Mouse (Mus musculus) layer of hippocampus, adult 2 months (tissue): ENCODE measurements around the gene Ehd4. TPM values are rescaled to one million over a fixed set of nuclear protein-coding genes. Genes with fewer than 3 reads are reported as not detected.
A peak's percentile ranks its signal among the peaks of the same experiment; 100 is the strongest.

Experiments
- DNase-seq, 2 experiments: peaks; one replicate each; pipeline ENCODE4 v3.0.0; 2022; ENCODE audit warnings: low spot score in 2 of 2
- H3K27ac ChIP-seq: fragments of 200-600 bp; 2 replicates; pipeline ENCODE4 v1.8.1; 2022
- H3K4me3 ChIP-seq: fragments of 200-600 bp; 2 replicates; pipeline ENCODE4 v1.8.1; 2022; ENCODE audit warnings: mild to moderate bottlenecking
- CTCF ChIP-seq: fragments of 200-600 bp; conservative IDR thresholded peaks from 2 replicates; pipeline ENCODE4 v1.8.1; 2022; ENCODE audit warnings: antibody characterized with exemption, mild to moderate bottlenecking, moderate library complexity
- total RNA-seq, 2 experiments: library from RNA; stranded (reverse); gene quantifications; 2 replicates each; pipeline ENCODE4 v1.2.3; 2021

The Ehd4 gene
- total RNA-seq, 2 experiments from 2014 or later: 5.4 to 7.6 TPM

DNA sequence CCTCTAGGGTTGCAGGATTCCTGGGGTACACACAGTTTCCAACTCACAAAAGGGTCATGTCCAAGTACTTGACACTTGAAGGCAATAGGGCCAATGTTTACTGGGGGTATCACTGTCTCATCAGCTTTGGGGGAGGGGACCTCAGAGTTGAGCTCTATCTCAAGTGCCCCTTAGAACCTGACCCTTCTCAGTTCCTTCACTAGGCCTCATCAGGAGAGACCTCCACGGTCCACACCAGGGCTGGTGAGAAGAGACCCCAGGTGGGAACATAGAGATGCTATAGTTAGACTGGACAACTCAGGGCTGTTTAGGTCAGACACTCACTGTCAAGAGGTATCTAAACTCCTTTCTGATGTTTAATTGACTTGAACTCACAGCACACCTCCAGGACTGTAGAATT is 15.3 kb downstream of the Ehd4 start:
- no peak overlapping the region for H3K4me3 ChIP-seq
- no peak for TF ChIP-seq CTCF
- DNase-seq: no peak
- no peak overlapping the region for H3K27ac ChIP-seq

DNA sequence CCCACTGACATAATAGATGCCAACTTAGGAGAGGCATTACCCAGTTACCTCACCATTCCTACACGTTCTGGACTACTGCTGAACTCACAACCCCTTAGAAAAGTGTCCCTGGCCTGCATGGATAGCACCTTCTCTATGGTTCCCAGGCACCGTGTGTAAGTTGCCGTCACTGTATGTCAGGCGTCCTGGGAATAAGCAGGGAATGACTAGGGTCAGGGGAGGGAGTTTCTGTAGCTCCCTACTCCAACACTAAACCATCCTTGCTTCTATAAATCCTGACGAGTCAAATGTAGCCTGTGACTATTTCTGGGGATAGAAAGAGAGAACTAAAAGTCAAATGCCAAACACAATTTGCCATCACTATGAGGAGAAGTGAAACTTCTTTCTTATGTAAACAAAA is 17.1 kb downstream of the Ehd4 start:
- Histone ChIP-seq H3K4me3 (no peak overlapping the region), H3K27ac (no peak overlapping the region)
- no peak for TF ChIP-seq CTCF
- no peak for DNase-seq

DNA sequence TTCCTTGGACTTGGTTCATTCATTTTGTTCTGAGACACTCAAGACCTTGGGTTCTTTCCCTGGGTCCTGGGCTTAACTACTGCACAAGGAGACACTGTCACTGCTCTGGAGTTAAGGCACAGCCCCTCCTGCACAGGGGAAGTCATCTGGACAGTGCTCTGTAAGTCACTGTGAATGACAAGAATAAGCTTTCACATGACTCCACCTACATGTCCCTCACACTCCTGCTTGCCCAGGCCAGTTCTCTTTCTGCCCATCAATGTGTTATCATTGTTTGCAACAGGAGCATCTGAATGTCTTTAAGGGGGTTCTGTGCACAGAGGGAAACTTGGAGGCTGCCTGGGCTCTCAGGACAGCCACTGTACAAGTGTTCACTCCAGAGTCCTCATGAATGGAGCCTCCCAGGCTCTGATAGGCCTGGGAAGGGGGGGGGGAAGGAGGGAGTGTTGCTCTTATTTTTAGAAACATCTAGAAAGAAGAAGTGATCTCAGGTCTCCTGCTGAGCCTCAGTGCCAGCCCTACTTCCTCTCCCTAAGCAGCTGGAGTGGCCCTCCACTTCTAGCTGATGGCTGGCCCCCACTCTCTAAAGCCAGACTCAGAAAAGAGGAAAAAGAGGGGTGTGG is 19.8 kb downstream of the Ehd4 start:
- no peak for DNase-seq
- no peak overlapping the region for H3K27ac ChIP-seq
- TF ChIP-seq CTCF: no peak
- no peak overlapping the region for H3K4me3 ChIP-seq

DNA sequence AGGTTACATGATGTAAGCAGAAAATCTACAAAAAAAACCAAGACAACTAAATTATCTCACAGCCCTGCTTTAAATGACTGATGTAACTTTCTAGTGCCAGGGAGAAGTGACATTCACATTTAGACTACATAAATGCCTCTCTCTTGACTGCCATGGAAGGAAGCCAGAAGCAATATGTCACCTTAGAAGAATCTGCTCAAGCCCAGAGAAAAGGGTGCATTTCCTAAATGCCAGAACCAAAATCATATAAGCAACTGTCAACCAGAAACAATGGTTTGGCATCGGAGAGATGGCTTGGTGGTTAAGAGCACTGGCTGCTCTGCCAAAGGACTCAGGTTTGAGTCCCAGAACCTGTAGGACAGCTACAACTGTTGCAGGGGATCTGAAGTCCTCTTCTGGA is 22.5 kb downstream of the Ehd4 start:
- Histone ChIP-seq H3K4me3 (no peak overlapping the region), H3K27ac (no peak overlapping the region)
- no peak for TF ChIP-seq CTCF
- no peak for DNase-seq

DNA sequence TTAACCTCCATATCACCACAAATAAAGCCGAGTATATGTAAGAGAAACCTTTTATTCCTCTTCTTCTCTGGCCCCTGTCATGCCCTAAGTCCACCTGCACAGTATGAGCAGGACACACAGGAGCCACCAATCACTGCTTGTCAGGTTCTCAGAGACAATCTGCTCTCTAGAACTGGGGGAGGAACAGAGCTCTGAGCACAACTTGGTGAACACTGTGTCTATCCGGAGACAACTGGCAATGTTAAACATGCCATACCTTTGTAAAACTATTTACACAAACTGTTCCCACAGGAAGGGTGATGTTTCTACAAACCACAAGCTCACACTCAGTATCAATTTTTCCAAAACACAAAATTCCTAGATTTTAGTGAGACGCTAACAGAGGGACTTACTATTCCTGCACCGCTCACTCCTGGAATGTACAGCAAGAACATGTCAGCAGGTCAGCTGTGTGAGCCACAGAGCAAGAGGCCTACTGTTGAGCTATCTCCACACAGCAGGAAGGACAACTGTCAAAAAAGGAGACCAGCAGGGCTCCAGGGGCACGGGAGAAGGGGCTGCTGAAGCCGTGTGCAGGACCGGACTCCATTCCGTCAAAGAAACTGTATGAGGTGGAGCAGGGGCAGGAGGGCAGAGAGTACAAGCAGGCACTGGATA is 25.0 kb downstream of the Ehd4 start:
- TF ChIP-seq CTCF: no peak
- no peak for DNase-seq

DNA sequence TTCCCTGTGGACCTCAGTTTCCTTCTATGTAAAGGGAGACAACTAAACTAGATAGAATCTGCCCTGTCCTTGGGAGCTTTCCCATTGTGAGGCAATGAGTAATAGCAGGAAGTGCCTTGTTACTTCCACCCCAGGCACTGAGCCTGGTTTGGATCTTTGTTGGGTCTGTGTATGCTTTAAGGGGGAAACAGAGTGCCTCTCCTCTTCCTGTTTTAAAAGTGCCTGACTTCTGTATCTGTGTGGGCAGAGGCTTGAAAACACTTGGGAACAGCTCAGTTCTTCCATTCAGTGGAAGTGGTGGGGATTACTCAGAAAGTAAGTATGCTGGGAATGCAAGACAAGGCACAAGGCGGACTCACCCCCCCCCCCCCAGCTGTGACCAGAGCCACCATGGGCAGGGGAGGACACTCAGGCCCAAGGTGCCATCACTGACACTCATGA is 25.8 kb downstream of the Ehd4 start:
- TF ChIP-seq CTCF: no peak
- Histone ChIP-seq H3K4me3 (no peak overlapping the region), H3K27ac (peak overlapping the region; percentile 36; the same call in 1 of the 2 replicates)
- no peak for DNase-seq

More for the DNA sequence above, 25.0 kb downstream of the Ehd4 start:
- Histone ChIP-seq H3K27ac (peak overlapping the region; percentile 32; the same call in 1 of the 2 replicates), H3K4me3 (no peak overlapping the region)

DNA sequence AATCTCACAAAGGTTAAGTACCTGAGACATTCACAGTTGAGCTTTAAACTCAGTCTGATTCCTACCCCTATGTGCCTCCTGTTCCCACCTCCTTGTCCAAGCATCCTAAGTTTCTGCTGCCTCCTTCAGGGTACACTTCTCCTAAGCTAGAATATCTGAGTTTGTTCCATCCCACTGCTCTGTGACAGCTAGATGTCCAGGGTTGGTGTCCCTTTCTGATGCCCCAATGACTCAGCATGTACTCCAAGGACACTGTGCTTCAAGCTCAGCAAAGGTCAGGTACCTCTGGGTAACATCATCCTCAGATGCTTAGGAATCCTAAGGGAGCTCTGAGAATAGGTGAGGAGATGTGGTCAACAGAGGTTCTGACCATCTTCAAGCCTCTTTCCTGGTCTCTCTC is 26.4 kb downstream of the Ehd4 start:
- Histone ChIP-seq H3K4me3 (no peak overlapping the region), H3K27ac (0 out of 2 replicates have a peak overlapping the region, but pooled peaks have one; percentile 36)
- TF ChIP-seq CTCF: no peak
- no peak for DNase-seq

DNA sequence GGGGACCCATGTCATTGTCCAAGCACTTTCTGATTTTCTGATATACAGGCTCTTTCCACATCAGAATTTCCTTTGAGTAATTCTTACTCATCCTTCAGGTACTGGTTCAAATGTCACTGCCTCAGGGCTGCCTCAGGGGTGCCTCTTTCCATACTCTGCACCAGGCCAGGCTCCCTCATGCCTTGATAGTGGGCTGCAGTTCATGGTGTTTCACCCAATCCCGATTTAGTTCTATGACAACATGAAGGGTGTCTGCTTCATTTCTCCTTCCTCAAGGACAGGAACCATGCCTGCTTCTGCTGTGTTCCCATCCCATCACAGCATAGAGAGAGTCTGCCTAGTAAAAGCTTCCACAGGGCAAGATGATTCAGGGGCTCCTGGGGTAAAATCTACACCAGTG is 27.5 kb downstream of the Ehd4 start:
- no peak for DNase-seq
- H3K4me3 ChIP-seq: no peak overlapping the region
- no peak overlapping the region for H3K27ac ChIP-seq
- TF ChIP-seq CTCF: no peak

DNA sequence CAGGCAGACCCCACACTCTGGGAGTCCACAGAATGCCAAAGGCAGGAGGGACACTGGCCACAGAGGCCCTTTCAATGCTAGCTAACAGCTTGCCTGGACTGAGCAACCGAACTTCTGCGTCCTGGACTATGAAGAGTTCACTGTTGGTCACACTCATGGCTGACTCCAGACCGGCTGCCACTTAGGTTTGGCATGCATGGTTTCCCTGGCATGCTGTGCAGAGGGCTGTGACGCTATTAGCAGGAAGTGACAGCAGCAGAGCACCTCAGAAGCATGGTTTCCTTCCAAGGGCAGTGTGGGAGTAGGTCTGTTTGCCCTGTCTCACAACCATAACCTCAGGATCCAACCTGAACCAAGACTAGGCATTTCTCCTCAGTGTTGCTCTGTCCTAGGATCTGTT is 28.0 kb downstream of the Ehd4 start:
- no peak overlapping the region for H3K4me3 ChIP-seq
- H3K27ac ChIP-seq: no peak overlapping the region
- no peak for TF ChIP-seq CTCF
- no peak for DNase-seq

DNA sequence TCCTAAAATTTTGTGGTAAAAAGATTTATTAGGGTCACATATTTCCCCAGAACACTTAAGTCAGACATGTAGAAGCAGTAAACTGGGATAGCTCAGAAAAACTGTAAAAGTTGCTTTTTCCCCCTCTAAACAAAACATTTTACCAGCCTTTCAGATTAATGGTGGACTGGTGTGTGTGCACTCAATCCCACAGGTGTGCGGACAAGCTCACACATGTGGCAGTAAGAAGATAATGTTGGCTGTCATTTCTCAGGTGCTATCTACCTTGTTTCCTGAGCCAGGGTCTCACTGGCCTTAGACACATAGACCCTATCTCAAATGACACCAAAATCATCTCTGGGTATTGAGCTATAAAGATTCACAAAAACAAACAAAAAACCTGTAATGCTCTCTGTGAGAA is 28.9 kb downstream of the Ehd4 start:
- no peak overlapping the region for H3K4me3 ChIP-seq
- no peak for DNase-seq
- no peak overlapping the region for H3K27ac ChIP-seq
- no peak for TF ChIP-seq CTCF

DNA sequence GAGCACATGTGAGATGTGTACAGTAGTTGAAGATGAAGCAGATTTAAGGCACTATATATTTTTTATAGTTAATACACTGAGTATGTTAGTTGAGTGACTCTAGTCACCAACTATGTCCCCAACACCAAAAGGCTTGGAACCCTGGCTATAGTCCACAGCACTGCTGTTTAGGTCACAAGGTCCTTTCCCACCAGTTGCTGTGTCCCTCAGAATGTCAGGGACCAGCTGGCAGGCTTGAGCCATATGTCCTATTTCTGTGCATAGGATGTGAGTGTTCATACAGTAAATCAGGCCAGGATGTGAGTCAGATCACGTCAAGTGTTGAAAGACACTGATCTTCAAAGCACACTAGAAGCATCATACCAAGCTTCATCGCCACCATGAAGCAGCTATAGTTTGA is 29.5 kb downstream of the Ehd4 start:
- Histone ChIP-seq H3K27ac (no peak overlapping the region), H3K4me3 (no peak overlapping the region)
- no peak for TF ChIP-seq CTCF
- no peak for DNase-seq

DNA sequence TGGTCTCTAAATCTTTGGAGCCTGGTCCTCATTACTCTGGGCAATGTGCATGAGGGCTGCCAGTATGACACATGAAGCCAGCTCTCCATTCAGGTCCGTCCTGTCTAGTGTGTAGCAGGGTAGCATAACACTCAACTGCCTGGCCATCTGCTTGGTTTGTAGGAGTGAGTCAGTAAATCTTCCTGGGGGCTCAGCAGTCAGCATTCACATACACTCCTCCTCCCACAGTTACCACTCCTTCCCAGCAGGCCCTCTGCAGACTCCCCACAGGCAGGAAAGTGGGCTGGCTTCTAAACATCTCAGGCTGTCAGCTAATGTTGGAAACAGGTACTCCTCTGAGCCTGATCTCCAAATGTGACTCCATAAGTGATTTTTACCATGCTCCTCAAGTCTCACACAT is 30.3 kb downstream of the Ehd4 start:
- Histone ChIP-seq H3K27ac (no peak overlapping the region), H3K4me3 (no peak overlapping the region)
- no peak for TF ChIP-seq CTCF
- no peak for DNase-seq

DNA sequence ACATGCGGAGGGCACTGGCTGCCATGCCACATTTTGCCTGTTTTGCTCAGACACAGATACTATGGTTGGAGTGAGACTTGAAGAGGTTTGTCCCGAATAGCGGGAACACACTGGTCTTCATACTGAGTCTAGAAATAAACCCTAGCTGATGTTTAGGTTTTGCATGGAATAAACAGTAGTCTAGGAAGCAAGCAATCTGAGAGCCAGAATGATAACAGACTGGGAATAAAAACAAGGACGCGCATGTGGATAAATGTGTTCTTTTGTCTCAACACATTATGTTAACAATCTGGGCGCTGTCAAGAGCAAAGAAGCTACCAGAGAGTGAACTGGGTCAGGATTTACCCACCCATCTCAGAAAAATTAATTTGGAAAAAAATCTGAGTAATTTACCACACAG is 31.4 kb downstream of the Ehd4 start:
- Histone ChIP-seq H3K27ac (no peak overlapping the region), H3K4me3 (no peak overlapping the region)
- no peak for TF ChIP-seq CTCF
- DNase-seq: no peak

DNA sequence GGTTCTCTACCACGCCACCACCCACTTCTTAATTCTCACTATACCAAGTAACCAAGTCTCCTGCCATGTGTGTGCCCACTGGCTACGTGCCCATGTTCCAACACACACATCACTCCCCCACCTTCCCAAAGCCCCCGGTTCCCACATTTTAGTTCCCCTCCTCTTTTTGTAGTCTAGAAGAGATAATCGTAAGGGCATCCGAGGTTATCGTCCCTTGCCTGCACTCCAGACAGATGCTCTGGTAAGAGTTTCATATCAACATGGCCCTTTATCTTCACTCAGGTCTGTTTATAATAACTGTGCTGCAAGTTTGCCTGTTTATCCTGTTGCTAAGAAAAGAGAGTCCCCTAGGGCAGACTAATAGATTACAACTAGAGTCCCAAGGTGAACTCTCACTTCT is 37.1 kb downstream of the Ehd4 start:
- no peak overlapping the region for H3K27ac ChIP-seq
- no peak for TF ChIP-seq CTCF
- H3K4me3 ChIP-seq: no peak overlapping the region
- no peak for DNase-seq
